Mouse (Mus musculus): Measurements from ENCODE around the gene Fam43b. TPM values are rescaled to one million over a fixed set of nuclear protein-coding genes. Genes with fewer than 3 reads are reported as not detected.

The Fam43b gene
- polyA plus RNA-seq, 1 experiment: 19.2 TPM

DNA sequence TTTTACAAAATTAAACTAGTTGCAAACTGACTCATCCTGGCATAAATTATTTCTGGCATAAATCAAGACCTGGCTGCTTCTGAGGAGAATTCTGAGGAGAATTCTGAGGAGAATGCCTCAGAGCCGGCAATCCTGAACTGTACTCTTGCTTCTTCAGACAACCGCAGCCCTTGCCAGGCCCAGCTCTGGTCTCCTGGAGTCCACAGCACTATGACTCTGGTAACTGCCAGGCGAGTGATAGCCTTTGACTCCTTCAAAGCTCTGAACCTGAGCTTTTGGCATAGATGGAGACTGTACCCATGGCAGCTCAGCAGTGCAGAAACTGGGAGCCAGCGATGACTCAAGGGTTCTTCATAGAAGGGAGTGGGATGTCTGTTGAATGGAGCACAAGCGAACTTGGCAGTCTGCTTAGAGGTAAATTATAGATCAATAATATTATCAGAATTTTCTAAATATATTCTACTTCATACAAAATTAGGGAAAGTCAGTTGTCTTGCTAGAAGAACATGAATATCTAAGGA lies 25.3 kb downstream of the Fam43b start:
- TF ChIP-seq POLR2A (IDR thresholded peaks at IDR 0.05; ENCODE audit: extremely low read depth, insufficient read depth, low read length): no peak
- TF ChIP-seq CTCF (IDR thresholded peaks at IDR 0.05; ENCODE audit: extremely low read depth, insufficient read depth, low read length): no peak
- H3K4me3 ChIP-seq (ENCODE audit: insufficient read depth, low read length): no peak overlapping the region
- H3K4me1 ChIP-seq (ENCODE audit: control insufficient read depth, insufficient read depth, low read length): no peaks in the 10 kb centered on the region
- H3K27ac ChIP-seq (ENCODE audit: insufficient read depth, low read length): no peak overlapping the region

DNA sequence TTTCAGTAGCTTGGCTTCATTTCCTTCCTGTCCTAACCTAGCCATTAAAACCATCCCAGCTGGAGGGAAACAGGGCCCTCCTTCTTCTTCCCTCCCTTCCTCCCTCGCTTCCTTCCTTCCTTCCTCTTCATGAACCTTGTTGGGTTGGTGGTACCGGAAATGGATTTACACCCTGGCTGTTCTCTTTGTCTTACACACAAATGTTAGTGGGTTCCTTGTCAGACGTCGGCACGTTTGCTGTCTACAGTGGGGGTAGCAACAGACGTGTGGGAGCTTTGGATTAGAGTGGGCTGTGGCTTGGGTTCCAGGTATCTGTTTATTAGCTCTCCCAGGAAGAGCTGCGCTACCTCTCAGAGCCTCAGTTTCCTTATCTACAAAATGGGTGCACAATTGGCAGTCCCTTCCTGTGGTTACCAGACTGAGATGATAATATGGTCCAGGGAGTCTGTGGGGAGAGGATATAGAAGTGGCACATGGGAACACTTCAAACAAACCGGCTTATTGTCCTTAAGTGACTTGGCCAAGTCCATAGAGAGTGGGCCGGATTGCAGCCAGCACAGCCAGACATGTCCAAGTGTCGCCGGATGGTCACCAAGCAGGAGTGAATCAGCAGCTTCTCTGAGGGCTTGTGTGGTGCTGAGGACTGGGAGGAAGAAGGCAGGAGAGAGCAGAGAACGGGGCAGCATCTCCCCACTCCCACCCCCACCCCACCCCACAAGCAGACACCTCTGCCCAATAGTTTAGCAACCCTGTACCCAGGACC lies 27.6 kb downstream of the Fam43b start:
- H3K4me1 ChIP-seq (ENCODE audit: control insufficient read depth, insufficient read depth, low read length): no peaks in the 10 kb centered on the region
- TF ChIP-seq CTCF (IDR thresholded peaks at IDR 0.05; ENCODE audit: extremely low read depth, insufficient read depth, low read length): no peak
- no peak overlapping the region for H3K27ac ChIP-seq (ENCODE audit: insufficient read depth, low read length)

DNA sequence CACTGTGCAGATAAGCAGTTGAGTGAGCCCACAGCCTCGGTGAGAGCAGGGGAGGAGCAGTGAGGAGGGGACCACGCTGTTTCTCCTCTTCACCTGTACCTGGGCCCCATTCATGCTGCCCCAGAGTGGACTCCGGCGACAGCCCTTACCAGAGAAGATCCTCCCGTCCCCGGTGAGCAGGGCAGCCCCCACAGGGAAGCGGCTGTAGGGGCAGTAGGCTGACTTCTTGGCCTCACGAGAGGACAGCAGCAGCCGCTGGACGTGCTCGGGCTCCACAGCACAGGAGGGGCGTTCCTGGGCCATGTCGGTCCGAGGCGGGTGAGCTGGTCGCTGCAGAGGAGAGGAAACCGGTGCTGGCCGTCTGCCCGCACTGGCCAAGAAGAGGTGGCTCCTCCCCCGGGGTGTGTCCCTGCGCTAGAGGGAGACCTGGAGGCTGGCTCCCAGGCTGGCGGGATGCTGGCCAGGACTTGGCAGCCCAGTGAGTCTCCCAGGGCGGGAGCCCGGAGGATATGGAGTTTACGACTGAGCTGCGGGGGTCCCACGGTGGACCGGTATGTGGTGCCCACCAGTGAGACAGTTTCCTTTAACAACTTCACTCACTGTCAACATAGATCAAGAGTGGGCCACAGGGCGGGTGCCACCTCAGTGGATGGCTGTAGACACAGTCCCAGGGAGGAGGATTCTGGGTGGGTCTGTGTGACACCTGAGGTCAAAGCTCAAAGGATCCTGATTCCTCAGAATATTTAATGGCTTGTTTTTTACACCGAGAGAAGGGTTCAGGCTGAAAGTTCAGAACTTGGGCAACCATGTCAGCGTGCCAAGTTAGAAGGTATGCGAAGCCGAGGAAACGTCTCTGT lies 28.5 kb downstream of the Fam43b start, which contains the start of gene Cda:
Cda (minus strand) TSS at position 352 of the 857 bp plus-strand sequence.
- Histone ChIP-seq H3K4me3 (ENCODE audit: insufficient read depth, low read length) (peak within 1 kb of the TSS; percentile 20; the same call in 1 of the 2 replicates), H3K27ac (ENCODE audit: insufficient read depth, low read length) (no peak within 1 kb of the TSS), H3K4me1 (ENCODE audit: control insufficient read depth, insufficient read depth, low read length) (no peaks in the 10 kb centered on the region)
- TF ChIP-seq CTCF (IDR thresholded peaks at IDR 0.05; ENCODE audit: extremely low read depth, insufficient read depth, low read length) (no peak), POLR2A (IDR thresholded peaks at IDR 0.05; ENCODE audit: extremely low read depth, insufficient read depth, low read length) (no peak)

More for the DNA sequence above, 27.6 kb downstream of the Fam43b start:
- H3K4me3 ChIP-seq (ENCODE audit: insufficient read depth, low read length): no peak overlapping the region

DNA sequence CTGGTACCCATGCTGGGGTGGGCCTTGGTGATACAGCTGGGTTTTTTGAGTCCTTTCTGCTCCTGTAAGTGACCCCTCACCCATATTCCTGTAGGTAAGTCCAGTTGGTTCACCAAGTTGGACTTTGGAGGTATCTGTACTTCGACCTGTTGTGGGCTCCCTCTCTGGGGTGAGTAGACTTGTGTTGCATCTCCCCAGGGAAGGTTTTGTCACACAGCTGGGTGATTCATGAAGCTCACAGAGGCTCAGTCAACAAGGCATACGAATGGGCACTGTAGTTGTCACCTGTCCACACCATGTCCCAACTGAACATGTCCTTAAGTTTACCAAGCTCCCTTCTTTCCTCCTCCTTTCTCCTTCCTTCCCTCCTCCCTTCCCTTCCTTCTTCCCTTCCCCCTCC lies 29.8 kb downstream of the Fam43b start:
- TF ChIP-seq CTCF (IDR thresholded peaks at IDR 0.05; ENCODE audit: extremely low read depth, insufficient read depth, low read length) (no peak), POLR2A (IDR thresholded peaks at IDR 0.05; ENCODE audit: extremely low read depth, insufficient read depth, low read length) (no peak)
- H3K4me1 ChIP-seq (ENCODE audit: control insufficient read depth, insufficient read depth, low read length): no peaks in the 10 kb centered on the region
- H3K27ac ChIP-seq (ENCODE audit: insufficient read depth, low read length): no peak overlapping the region
- H3K4me3 ChIP-seq (ENCODE audit: insufficient read depth, low read length): no peak overlapping the region

DNA sequence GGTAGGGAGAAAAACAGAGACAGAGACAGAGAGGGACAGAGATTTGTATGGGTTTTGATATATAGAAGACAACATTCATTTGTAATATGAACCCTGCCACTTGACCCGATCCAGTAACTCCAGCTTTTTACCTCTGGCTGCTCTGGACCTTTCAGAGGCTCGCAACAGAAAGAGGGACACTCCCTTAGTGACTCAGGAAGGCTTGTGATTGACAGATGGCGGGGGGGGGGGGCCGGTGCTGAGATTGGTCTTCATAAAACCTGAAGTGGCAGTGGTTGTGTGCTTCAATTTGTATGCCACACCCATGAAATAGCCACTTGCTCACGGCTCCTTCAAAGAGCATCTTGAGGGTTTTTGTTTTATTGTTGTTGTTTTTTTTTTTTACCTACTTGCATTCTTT lies 32.8 kb downstream of the Fam43b start:
- no peak for TF ChIP-seq CTCF (IDR thresholded peaks at IDR 0.05; ENCODE audit: extremely low read depth, insufficient read depth, low read length)
- TF ChIP-seq POLR2A (IDR thresholded peaks at IDR 0.05; ENCODE audit: extremely low read depth, insufficient read depth, low read length): no peak
- Histone ChIP-seq H3K27ac (ENCODE audit: insufficient read depth, low read length) (no peak overlapping the region), H3K4me3 (ENCODE audit: insufficient read depth, low read length) (no peak overlapping the region), H3K4me1 (ENCODE audit: control insufficient read depth, insufficient read depth, low read length) (no peaks in the 10 kb centered on the region)

DNA sequence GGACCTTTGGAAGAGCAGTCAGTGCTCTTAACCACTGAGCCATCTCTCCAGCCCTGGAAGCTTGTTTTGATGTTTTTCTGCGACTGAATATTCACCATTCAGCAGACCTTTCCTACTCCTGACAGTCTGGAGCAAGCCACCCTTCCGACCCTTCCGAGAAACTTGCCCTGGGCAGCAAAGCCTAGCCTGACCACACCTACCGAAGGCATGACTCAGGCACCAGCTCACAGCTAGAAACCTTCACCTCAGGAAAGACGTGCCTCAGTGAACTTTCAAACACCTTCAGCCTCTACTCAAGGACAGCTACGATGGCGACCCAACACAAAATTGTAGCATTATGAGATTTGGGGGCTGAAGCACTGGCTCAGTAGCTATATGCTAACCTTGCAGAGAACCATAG lies 33.4 kb downstream of the Fam43b start:
- TF ChIP-seq POLR2A (IDR thresholded peaks at IDR 0.05; ENCODE audit: extremely low read depth, insufficient read depth, low read length): no peak
- TF ChIP-seq CTCF (IDR thresholded peaks at IDR 0.05; ENCODE audit: extremely low read depth, insufficient read depth, low read length): no peak
- Histone ChIP-seq H3K4me1 (ENCODE audit: control insufficient read depth, insufficient read depth, low read length) (no peaks in the 10 kb centered on the region), H3K4me3 (ENCODE audit: insufficient read depth, low read length) (no peak overlapping the region), H3K27ac (ENCODE audit: insufficient read depth, low read length) (no peak overlapping the region)

DNA sequence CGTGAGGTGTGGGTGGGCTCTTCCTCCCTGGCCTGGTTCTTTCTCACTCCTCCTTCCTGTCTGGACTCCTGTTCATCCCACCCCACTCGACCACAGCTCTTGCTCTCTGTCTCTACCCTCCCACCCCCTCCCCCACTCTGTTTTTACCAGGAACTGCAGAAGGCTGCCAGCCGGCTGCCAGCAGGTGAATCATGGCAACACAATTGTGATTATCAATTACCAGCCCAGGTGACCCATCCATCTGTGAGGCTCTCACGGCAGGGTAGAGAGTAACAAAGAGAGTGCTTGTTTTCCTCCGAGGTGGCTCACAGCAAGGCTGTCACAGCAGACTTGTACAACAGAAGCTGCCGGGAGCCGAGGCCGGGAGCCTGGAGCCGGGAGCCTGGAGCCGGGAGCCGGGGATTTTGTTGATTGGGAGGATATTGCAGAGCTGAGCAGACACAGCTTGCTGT lies 34.9 kb downstream of the Fam43b start:
- no peak overlapping the region for H3K27ac ChIP-seq (ENCODE audit: insufficient read depth, low read length)
- no peak for TF ChIP-seq POLR2A (IDR thresholded peaks at IDR 0.05; ENCODE audit: extremely low read depth, insufficient read depth, low read length)
- no peak for TF ChIP-seq CTCF (IDR thresholded peaks at IDR 0.05; ENCODE audit: extremely low read depth, insufficient read depth, low read length)
- H3K4me3 ChIP-seq (ENCODE audit: insufficient read depth, low read length): no peak overlapping the region
- no peaks in the 10 kb centered on the region for H3K4me1 ChIP-seq (ENCODE audit: control insufficient read depth, insufficient read depth, low read length)

DNA sequence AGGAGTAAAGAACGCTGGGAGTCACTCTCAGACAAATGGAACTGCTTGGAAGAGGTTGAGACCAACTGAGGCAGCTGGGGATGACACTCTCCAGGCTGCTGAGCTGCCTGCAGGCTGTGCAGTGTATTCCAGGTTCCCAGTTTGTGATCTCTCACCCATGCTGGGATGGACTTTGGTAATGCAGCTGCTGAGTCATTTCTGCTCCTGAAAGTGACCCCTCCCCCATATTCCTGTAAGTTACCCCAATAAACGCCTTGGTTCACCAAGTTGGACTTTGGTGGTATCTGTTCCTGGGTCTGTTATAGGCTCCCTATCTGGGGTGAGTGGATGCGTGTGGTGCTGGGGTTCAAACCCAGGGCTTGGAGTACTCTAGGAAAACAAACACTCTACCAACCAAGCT lies 38.2 kb downstream of the Fam43b start:
- Histone ChIP-seq H3K4me1 (ENCODE audit: control insufficient read depth, insufficient read depth, low read length) (no peaks in the 10 kb centered on the region), H3K4me3 (ENCODE audit: insufficient read depth, low read length) (no peak overlapping the region), H3K27ac (ENCODE audit: insufficient read depth, low read length) (no peak overlapping the region)
- TF ChIP-seq CTCF (IDR thresholded peaks at IDR 0.05; ENCODE audit: extremely low read depth, insufficient read depth, low read length) (no peak), POLR2A (IDR thresholded peaks at IDR 0.05; ENCODE audit: extremely low read depth, insufficient read depth, low read length) (no peak)

DNA sequence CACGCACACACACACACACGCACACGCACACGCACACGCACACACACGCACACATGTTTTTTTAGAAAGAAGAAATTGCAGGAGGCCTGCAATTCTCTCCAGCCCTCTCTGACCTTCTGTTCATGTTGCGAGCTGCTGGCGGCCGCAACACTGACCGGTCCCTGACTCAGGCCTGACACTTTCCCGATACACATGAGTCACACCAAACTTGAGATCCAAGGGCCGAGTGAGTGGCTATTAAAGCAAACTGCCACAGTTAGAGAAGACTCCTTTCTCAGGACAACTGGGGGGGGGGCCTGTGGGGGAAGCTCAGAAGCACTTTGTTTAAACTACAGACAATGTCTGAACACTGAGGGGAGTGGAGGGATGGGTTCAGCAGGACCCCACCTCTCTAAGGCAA lies 39.8 kb downstream of the Fam43b start:
- TF ChIP-seq POLR2A (IDR thresholded peaks at IDR 0.05; ENCODE audit: extremely low read depth, insufficient read depth, low read length) (no peak), CTCF (IDR thresholded peaks at IDR 0.05; ENCODE audit: extremely low read depth, insufficient read depth, low read length) (no peak)
- H3K27ac ChIP-seq (ENCODE audit: insufficient read depth, low read length): no peak overlapping the region
- no peak overlapping the region for H3K4me3 ChIP-seq (ENCODE audit: insufficient read depth, low read length)
- H3K4me1 ChIP-seq (ENCODE audit: control insufficient read depth, insufficient read depth, low read length): no peaks in the 10 kb centered on the region

Data from cortical plate, adult 2 months (tissue).